Mouse (Mus musculus) bone marrow macrophage, adult 2 months (primary cell): ENCODE measurements around the gene Duxbl2. TPM values are rescaled to one million over a fixed set of nuclear protein-coding genes. Genes with fewer than 3 reads are reported as not detected.

Experiments used
- polyA plus RNA-seq: library from polyadenylated mRNA; stranded (reverse); fragments of >200 nt; gene quantifications from 2 replicates; pipeline ENCODE4 v1.2.4, GENCODE M21; 2012; ENCODE audit not compliant: missing spikeins, insufficient read depth, insufficient read length

Duxbl2 gene
- polyA plus RNA-seq, 1 experiment, result not detected

Other genes starting within 250 kb of the Duxbl2 start
- gene Plac9a, start 215.2 kb upstream of the Duxbl2 start, polyA plus RNA-seq, result not detected in 2 replicates
- 1.4 and 2.0 TPM in 2 replicates for gene Tmem254a, start 190.7 kb upstream of the Duxbl2 start, polyA plus RNA-seq
- gene Cphx1, start 180.0 kb upstream of the Duxbl2 start, polyA plus RNA-seq, result not detected in 2 replicates
- not detected in 2 replicates for gene Duxbl1, start 139.8 kb upstream of the Duxbl2 start, polyA plus RNA-seq
- gene Gm9780, start 75.6 kb upstream of the Duxbl2 start, polyA plus RNA-seq, result 1.1 TPM in 1 of 2 replicates, not detected in the other
- 11.0 and 15.6 TPM in 2 replicates for gene Tmem254c, start 51.0 kb upstream of the Duxbl2 start, polyA plus RNA-seq
- gene Cphx2, start 36.8 kb upstream of the Duxbl2 start, polyA plus RNA-seq, result not detected in 2 replicates
- gene Cphx3, start 36.1 kb upstream of the Duxbl2 start, polyA plus RNA-seq, result not detected in 2 replicates
- 1.7 TPM in 1 of 2 replicates, not detected in the other for gene Plac9b, start 64.1 kb downstream of the Duxbl2 start, polyA plus RNA-seq
- gene Tmem254b, start 88.7 kb downstream of the Duxbl2 start, polyA plus RNA-seq, result 16.7 and 20.6 TPM in 2 replicates
- not detected in 2 replicates for gene Duxbl3, start 139.6 kb downstream of the Duxbl2 start, polyA plus RNA-seq